Mouse (Mus musculus) heart, adult 8-10 months (tissue): ENCODE results near the gene Dvl1. TPM values are rescaled to one million over a fixed set of nuclear protein-coding genes. Genes with fewer than 3 reads are reported as not detected.

Experiments used
- DNase-seq: peaks from one replicate; pipeline ENCODE4 v3.0.0; 2022; ENCODE audit warnings: low spot score
- total RNA-seq, 4 experiments: library from RNA; stranded (reverse); gene quantifications; 2 replicates each; pipeline ENCODE4 v1.2.4; 2022

Gene Dvl1
- total RNA-seq, 4 experiments from 2014 or later = 41.3 to 50.7 (median 49.8) TPM

DNA sequence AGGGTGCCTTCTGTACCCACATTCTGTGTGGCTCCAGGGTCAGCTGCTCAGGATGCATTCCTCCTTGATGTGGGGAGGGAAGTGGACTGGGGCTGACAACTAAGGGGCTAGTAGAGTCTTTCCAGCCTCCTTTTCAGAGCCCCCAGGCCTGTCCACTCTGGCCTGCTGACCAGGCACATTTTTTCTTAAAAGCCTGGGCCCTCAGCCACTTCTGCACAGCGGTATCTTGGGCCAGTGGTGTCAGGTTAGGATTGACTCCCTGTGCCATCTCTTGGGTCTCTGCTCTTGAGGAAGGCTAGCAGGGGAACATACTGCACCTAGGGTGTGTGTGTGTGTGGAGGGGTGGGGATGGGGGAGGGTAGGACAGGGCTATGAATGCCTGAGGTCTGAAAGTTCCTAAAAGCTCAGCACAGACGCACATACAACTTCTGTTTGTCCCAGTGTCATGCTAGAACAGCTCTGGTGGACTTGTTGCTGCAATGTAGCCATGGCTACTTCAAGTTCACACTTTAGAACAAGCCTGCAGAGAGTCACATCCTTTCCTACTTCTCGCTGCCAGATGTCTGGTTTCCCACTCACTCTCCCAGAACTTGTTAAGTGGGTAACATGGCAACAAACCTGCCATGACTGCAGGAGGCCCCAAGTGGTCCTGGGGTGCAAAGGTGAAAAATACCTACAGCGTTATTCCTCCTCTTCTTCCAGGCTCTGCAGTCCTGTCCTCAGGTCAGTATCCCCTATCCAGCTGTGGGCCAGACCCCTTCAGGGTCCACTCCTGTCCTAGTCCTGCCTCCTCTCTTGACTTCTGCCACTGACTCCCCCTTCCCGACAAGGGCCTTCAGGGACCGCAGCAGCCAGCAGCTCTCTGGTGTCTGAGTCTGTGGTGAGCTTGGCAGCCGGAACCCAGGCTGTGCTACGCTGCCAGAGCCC is 6.9 kb upstream of the Dvl1 start:
- no peak for DNase-seq

DNA sequence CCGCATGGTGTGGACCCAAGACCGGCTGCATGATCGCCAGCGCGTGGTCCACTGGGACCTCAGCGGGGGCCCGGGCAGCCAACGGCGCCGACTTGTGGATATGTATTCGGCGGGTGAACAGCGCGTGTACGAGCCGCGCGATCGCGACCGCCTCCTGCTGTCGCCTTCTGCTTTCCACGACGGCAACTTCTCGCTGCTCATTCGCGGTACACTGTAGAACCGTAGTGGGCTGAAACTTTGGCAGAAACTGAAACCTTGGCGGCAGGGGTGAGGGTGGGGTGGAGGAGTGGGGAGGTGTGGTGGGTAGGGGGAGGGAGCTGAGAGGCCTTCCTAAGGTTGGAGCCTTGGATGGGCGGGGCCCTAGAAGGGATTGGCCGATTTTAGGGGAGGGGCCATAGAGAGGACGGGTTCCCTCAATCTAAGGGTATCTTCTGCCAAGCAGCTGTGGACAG is 6.2 kb upstream of the Dvl1 start:
- peak; percentile 53 for DNase-seq

DNA sequence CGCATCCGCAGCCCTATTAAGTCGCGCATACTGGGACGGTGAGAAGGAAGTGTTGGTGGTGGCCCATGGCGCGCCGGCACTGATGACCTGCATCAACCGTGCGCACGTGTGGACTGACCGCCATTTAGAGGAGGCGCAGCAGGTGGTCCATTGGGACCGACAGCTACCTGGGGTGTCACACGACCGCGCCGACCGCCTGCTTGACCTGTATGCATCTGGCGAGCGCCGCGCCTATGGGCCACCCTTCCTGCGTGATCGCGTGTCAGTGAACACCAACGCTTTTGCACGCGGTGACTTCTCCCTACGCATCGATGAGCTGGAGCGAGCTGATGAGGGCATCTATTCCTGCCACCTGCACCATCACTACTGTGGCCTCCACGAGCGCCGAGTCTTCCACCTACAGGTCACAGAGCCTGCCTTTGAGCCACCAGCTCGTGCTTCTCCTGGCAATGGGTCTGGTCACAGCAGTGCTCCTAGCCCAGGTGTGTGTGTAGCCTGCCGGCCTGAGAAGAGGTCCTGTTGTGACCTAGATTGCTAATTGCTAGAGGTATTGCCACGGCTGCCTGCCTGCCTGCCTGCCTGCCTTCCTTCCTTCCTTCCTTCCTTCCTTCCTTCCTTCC is 5.4 kb upstream of the Dvl1 start:
- no peak for DNase-seq

DNA sequence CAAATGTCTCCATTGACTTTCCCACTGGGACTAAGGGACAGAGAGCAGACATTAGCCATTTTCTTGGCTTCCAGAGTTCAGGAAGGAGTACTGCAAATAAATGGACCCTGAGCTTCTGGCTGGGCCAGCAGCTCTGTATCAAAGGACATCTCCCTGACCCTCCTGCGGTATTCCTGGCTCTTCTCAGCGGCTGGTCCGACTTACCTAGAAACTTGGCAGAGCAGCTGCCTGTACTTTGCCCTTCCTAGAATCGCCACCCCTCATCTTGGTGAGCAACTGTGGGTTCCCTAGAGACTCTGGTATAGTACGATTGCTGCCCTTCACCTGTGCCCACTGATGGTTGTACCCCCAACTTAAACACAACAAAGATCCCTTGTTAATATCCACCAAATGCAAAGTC is 4.0 kb upstream of the Dvl1 start:
- no peak for DNase-seq

DNA sequence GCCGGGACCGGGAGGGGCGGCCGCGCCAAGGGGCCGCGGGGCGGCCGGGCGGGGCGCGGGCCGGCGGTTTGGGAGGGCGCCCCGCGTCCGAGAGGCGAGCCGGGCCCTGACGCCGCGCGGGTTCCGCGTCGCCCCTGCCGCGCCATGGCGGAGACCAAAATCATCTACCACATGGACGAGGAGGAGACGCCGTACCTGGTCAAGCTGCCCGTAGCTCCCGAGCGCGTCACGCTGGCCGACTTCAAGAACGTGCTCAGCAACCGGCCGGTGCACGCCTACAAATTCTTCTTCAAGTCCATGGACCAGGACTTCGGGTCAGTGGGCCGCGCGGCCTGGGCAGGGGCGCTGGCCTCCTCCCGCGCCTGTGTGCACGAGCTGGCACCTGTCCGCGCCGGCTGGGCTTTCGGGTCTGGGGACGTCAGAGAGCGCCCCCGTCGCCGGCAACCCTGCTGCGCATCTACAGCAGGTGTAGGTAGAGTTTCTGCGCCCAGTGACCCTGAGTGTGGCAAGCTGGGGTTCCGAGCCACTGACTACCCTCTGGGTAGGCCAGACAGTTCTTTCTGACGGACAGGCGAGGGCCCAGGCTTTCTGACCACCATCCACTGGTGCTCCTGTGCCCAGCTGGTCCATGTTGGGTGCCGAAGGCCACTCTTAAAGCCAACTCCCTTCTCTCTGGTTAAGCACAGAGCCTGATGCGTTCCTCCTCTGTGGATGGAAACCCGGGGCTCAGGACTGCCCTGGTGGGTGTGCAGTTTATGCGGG is 570 bp downstream of the Dvl1 start:
- peak; percentile 37 for DNase-seq

DNA sequence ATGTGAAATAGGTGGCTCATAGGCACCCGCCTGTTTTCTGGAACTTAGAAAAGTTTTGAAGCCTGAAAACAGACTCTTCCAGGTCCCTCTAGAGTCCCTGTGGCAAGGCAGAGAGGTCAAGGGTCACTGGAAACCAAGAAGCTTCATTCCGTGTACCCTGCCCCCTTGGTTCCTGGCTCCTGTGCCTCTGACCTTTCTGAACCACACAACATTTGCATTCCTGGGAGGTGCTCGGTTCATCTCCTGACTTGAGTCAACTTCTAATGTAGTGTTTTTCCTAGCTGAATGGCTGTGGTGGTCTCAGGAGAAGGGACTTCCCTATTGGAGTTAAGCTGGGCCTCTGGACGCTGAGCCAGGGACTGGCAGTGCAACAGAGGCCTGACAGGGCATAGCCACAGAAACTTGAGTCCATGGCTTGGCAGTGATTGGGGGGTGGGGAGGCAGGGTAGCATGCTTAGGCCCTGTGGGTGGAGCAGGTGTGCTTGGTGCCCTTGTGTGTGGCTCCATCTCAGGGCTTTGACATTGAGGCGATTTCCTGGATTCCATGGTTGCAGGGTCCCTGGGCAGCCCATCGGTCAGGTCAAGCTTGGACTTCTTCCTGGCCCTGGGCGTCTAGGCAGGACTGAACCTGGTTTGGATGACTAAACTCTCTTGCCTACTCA is 1.4 kb downstream of the Dvl1 start:
- DNase-seq = no peak

DNA sequence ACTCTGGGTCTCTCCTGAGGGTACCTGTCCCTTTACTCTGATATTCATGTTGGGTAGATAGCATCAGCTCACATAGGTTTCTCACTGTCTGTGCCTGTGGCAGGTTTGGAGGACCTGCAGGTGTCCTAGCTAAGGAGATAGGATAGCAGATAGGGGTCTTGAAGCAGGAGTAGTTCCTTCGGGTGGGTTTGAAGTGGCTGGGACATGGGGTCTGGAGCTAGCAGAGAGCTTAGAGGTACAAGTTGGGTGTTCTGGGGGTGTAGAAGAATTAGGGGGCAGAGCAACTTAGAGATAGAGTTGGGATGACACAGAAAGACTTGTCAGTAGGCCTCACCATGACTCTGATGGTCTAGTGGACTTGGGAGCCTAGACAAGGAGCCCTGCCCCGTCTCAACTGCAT is 2.2 kb downstream of the Dvl1 start:
- DNase-seq = no peak

DNA sequence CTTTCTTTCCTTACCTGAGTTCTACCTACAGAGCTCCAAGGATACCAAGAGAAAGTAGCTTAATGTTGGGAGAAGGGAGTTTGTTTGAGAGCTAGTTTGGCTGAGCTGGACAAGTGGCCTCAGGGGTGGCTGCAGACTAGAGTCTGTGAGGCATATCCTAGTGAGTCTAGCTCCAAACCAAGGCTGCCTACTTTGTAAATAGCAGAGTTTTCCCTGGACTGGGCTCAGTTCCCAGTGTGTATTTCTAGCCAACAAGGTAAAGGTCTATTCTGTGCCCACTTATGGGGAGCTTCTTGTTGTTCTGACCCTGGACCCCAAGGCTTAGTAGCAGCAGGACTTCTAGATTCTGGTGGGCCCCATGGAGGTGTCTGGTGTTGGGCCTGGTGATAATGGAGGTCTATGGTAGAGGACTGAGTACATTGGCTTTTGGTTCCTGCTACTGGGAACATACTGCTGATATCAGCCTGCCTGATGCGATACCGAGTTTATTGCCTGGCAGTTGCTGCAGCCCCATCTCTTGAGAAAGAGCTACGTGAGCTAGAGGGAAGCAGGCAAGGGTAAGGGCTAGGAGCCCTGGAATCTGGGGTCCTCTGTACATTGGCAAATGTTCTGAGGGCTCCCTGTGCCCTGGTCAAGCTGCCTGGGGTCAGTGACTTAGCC is 2.7 kb downstream of the Dvl1 start:
- DNase-seq = no peak

DNA sequence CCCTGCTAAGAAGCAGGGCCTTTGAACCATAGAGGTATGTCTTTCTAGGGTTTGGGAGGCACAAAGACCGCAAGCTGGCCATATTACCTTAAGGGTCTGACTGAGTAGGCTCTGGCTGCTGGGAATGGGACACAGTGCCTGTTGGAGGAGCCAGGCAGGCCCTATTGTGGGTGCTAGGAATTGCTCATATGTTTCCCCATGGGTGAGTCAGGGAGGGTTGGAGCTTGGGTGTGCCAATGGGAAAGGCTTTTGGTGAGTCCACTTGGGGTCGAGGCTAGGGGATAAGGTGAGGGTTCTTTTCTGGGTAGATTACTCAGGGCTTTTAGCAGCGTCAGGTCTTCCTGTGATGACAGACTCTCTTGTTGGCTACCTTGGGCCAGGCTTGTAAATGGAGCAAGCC is 4.2 kb downstream of the Dvl1 start:
- DNase-seq = no peak

DNA sequence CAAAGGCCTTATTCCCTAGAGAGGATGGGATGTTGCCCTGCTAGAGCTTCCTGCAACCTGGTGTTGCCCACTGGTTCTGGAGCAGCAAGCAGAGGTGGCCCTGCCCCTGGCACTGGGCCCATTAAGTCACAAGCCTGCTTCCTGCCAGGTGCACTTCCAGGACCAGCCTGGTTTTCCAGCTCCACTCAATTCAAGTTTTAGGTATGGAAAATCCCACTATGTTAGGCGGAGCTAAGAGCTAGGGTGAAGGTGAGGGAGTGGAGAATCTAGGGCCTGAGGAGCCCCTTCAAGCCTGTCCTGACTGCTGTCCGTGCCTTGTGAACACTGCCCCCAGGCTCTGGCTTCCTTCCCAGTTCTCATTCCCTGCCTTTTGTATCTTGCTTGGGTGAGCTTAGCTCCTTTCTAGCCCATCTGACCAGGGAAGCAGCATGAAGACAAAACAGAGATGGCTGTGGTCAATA is 4.8 kb downstream of the Dvl1 start:
- DNase-seq = no peak

DNA sequence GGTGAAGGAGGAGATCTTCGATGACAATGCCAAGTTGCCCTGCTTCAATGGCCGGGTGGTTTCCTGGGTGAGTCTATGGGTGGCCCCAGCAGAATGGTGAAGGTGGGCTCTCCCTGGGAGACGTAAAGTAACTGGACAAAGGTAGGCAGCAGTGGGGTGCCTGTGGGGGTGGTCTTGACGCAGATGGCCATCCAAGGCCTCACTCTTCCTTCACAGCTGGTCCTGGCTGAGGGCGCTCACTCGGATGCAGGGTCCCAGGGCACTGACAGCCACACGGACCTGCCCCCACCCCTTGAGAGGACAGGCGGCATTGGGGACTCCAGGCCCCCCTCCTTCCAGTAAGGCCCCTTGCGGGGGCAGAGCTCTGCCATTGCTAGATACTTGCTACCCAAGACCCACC is 6.2 kb downstream of the Dvl1 start:
- no peak for DNase-seq

DNA sequence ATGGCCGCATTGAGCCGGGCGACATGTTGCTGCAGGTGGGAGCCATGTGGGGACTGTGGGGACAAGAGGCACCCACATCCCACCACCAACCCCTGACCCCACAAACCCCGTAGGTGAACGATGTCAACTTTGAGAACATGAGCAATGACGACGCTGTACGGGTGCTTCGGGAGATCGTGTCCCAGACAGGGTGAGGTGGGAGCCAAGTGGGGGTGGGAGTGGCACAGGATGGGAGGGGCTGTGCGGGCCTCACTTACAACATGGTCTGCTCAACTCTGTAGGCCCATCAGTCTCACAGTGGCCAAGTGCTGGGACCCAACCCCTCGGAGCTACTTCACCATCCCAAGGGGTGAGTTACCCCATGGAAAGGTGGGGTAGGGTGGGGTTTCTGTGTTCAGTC is 7.8 kb downstream of the Dvl1 start:
- DNase-seq = no peak

DNA sequence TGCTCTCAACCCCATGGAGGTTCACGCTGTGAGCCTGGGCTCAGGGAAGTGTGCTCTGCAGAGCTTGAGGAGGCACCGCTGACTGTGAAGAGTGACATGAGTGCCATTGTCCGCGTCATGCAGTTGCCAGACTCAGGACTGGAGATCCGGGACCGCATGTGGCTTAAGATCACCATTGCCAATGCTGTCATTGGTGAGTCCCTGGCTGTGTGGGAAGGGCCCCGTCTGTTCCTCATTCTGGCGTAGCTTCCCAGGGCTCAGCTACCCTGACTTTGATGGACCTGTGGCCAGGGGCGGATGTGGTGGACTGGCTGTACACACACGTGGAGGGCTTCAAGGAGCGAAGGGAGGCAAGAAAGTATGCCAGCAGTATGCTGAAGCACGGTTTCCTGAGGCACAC is 8.9 kb downstream of the Dvl1 start:
- DNase-seq = no peak

DNA sequence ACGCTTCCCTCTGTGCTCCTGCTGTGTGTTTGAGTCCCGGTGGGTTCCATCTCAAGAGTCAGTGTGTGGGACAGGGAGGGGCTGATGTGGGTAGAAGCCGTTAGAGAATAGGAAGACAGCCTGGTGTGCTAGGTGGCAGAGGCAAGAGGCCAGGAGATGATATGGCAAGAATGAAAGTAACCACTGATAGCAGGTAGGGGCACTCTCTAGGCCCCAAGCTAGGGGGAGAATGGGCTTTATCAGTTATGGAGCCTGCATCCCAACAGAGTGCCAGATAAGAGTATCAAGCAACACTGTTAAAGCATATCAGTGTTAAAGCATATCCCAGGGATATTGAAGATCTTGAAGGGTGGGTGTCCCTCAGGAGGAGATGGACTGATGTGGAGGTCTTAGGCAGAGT is 9.7 kb downstream of the Dvl1 start:
- DNase-seq = no peak

DNA sequence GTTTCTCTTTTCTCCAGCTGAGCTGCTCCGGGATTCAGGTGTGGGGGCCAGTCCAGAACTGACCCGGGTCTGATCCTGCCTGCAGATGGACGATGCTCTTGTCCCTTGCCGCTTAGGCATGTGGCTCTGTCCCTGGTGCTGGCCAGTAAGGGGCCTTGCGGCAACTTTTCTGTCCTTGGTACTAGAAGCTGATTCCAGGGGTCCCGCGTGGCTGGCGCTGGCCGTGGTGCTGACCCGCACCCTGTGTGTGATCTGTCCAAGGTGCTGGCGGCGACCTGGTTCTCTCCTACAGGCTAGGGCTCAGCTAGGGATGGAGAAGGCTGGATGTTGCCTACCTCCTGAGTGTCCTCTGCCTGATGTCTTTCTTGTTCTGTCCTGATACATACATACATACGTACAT is 12.1 kb downstream of the Dvl1 start:
- DNase-seq = no peak

DNA sequence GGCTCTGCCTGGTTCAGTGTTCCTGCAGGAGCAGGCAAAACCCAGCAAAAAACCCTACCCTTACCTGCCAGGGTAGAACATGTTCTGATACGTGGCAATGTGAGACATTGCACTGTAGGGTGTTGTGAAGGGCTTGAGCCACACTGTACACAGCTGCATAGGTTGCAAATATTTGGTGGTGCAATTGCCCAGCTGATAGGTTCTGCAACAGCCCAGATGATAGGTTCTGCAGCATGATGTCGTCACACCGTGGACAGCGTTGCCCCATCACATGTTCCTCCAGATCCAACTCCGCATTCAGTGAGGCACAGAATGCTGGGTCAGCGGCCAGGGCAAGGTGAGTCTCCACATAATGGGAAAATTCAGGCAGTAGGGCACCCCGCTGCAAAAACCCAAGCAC is 14.6 kb downstream of the Dvl1 start:
- DNase-seq = no peak

DNA sequence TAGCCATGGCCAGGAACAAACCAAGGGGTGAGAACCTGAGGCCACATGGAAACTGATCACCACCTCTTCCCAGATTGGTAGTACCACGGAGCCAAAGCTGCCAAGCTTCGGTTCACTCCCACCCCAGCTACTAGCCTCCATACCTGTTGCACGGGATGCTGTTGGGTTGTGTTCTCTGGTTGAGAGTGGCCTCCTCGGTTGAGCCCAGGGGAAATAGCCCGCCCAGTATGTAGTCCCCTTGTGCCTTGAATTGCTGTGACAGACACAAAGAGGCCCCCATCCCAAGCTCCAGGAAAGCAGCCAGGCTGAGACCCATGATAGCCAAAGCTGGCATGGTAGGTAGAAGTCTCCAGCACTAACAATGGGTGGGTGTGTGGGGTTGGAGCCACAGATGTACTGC is 15.8 kb downstream of the Dvl1 start, which contains the start of gene Tas1r3:
Gene Tas1r3, minus strand, starts transcription at position 362 of the 400 bp plus-strand sequence.
- DNase-seq = no peak

DNA sequence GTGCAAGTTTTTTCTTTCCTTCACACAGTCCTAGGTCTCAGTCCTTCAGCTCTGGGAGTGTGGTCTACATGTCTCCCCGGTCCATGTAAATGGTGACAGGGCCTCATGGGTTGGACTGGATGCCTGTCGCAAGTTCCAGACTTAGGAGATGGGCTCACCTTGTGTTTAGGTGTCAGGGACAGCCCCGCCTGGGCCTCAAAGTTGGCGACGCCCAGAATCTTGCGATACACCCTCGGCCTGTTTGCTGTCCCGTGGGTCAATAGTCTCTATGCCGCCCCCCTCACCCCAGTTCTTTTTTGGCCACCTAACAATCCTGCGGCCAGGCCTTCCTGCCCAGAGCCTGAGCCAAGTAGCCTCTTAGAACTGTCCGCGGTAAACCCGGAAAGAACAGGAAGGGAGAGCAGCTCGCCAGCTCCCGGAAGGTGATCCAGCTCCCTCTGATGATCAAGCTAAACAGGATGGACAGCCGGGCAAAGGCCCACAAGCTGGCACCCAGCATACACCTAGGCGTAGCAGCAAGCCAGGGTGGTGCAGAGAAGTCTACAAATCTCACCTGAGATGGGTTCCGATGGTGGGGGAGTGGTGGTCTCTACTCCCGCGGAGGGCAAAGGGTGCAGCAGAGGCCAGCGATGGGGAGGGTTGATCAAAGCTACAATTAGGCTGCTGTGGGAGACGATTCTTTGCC is 21.6 kb downstream of the Dvl1 start:
- no peak for DNase-seq

DNA sequence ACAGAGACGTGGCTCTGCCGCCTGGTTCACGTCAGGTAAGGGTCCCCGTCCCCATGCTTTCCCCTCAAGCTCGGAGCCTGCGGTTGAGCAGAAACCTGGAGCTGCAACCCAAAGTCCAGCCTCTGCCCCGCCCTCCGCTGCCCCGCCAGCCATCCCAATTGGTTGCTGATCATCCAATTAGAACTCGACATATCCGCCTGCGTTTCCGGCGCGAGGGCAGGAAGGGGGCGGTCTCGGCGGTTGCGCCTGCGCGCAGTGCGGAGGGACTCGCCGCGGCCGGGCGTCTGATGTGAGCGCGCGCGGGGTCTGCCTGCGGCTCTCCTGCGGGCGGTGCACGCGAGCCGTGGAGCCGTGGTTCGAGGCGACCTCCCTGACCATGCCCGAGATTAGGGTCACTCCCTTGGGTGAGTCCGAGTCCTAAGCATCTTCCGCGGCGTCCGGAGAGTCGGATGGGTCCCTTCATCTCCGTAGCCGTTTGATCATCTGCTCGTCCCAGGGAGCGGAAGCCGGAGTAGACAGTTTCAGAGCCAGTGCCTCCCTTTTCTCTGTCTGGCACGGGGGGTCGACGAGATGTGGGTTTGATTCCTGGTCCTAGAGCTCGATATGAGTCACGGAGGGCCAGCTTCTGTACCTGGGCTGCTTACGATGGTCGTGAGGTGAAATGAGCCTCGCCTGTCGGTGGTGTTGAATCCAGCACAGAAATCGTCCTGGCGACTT is 22.3 kb downstream of the Dvl1 start, which contains the start of the genes Cptp and Ints11:
Gene Cptp, minus strand, starts transcription at position 124 of the 717 bp plus-strand sequence.
Gene Ints11, plus strand, starts transcription at position 230 of the 717 bp plus-strand sequence.
- peak; percentile 98 for DNase-seq

DNA sequence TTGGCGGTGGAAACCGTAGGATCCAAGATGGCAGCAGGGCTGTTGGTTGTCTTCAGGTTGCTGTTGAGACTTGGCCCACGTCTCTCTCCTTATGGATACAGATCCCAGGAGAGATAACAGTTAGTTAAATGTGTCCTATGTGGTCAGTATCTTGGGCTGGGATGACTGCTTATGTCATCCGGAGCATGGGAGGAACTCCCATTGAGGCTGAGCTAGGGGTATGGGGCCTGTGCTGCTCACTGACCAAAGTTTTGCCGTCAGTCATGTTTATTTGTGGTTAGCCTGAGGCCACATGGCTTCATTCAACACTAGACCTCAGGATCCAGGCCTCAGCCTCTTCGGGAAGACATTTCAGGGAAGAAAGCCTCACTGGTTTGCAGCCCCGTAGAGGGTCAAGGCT is 24.2 kb downstream of the Dvl1 start:
- DNase-seq = no peak
